Mouse (Mus musculus) G1E (cell line): ENCODE measurements at regions not wholly inside any gene's neighbourhood (a gene's known extent, or its start where the extent isn't known, plus 50 kb on each side); places are given as distances from the start of the nearest gene placed in this dataset.

ENCODE experiments used
- CTCF ChIP-seq: IDR thresholded peaks from 2 replicates; pipeline ENCODE4 v1.5.1; 2012; ENCODE audit warnings: low read depth, low read length, inconsistent platforms, mixed read lengths
- GATA1 ChIP-seq: IDR thresholded peaks from 2 replicates; pipeline ENCODE4 v1.6.1; 2012; ENCODE audit warnings: borderline replicate concordance, low read length, inconsistent platforms, mixed read lengths
- GATA2 ChIP-seq: IDR thresholded peaks from 2 replicates; pipeline ENCODE4 v1.6.1; 2012; ENCODE audit warnings: low read depth, low read length, inconsistent platforms, borderline replicate concordance
- TAL1 ChIP-seq: conservative IDR thresholded peaks from 2 replicates; pipeline ENCODE4 v1.6.1; 2012; ENCODE audit warnings: low read depth, low read length, inconsistent platforms, mixed read lengths

- TF ChIP-seq GATA1 (no peak), CTCF (no peak), TAL1 (no peak), GATA2 (no peak)
These were observed 132.6 kb upstream of the Gsc start for GRCm38 (mm10) chr12:104605535-104606399.
